Mouse (Mus musculus) C2C12 (cell line): ENCODE results near the gene Gm5868. TPM values are rescaled to one million over a fixed set of nuclear protein-coding genes. Genes with fewer than 3 reads are reported as not detected.
"Not testable (repeated sequence)": the region's sequence is repeated elsewhere in the genome, so short reads cannot be mapped to it uniquely, and the experiment has no call there.

Source experiments
- H3K27me3 ChIP-seq: one replicate; pipeline ENCODE4 v1.6.1; 2011; ENCODE audit not compliant: control insufficient read depth, insufficient read depth, insufficient read length
- H3K36me3 ChIP-seq: one replicate; pipeline ENCODE4 v1.6.1; 2011; ENCODE audit not compliant: control insufficient read depth, insufficient read depth
- H3K4me3 ChIP-seq: one replicate; pipeline ENCODE4 v1.5.1; 2011; ENCODE audit warnings: mild to moderate bottlenecking, control low read depth; ENCODE audit not compliant: poor library complexity, insufficient read depth, severe bottlenecking
- H3K79me2 ChIP-seq: one replicate; pipeline ENCODE4 v1.6.1; 2011; ENCODE audit not compliant: control insufficient read depth, insufficient read depth
- H3K79me3 ChIP-seq: one replicate; pipeline ENCODE4 v1.6.1; 2011; ENCODE audit warnings: low read depth, control low read depth
- H3ac ChIP-seq: one replicate; pipeline ENCODE3; 2011; ENCODE audit warnings: low read depth; ENCODE audit not compliant: control insufficient read depth, insufficient read length
- CEBPB ChIP-seq: IDR thresholded peaks from one replicate; pipeline ENCODE4 v1.6.1; 2011; ENCODE audit warnings: low read depth, mild to moderate bottlenecking, control low read depth, moderate library complexity
- CTCF ChIP-seq: IDR thresholded peaks from one replicate; pipeline ENCODE4 v1.5.1; 2011; ENCODE audit not compliant: control insufficient read depth, insufficient read depth, insufficient read length
- FOSL1 ChIP-seq: IDR thresholded peaks from one replicate; pipeline ENCODE4 v1.8.0; 2011; ENCODE audit warnings: mild to moderate bottlenecking, low read length; ENCODE audit not compliant: poor library complexity, insufficient read depth, severe bottlenecking
- MAX ChIP-seq: IDR thresholded peaks from one replicate; pipeline ENCODE4 v1.6.1; 2011; ENCODE audit warnings: mild to moderate bottlenecking, control low read depth
- MYOD1 ChIP-seq: IDR thresholded peaks from one replicate; pipeline ENCODE4 v1.6.1; 2011; ENCODE audit warnings: low read depth; ENCODE audit not compliant: control insufficient read depth, insufficient read length
- MYOG ChIP-seq: IDR thresholded peaks from one replicate; pipeline ENCODE4 v1.6.1; 2011; ENCODE audit not compliant: control insufficient read depth, insufficient read length; ENCODE audit errors: extremely low read depth
- USF1 ChIP-seq: IDR thresholded peaks from one replicate; pipeline ENCODE4 v1.6.1; 2011; ENCODE audit warnings: low read depth, mild to moderate bottlenecking, control low read depth, moderate library complexity
- polyA plus RNA-seq: library from polyadenylated mRNA; unstranded; fragments of >200 nt; fragmentation: generic; extraction: Trizol; gene quantifications from one replicate; pipeline ENCODE4 v1.2.1, GENCODE M21; 2012; ENCODE audit warnings: missing spikeins

The Gm5868 gene
- polyA plus RNA-seq, 1 experiment: not detected

GRCm38 (mm10) chr5:72617413-72617812 is 30.1 kb upstream of the Gm5868 start:
- no peaks in the 10 kb centered on the region for H3K27me3 ChIP-seq
- TF ChIP-seq USF1 (no peak), FOSL1 (no peak), MYOG (no peak), MYOD1 (no peak), CEBPB (no peak), CTCF (no peak), MAX (no peak)
- no peak overlapping the region for H3K4me3 ChIP-seq
- no peaks in the 10 kb centered on the region for H3K79me3 ChIP-seq
- H3ac ChIP-seq: no peak overlapping the region
- no peaks in the 10 kb centered on the region for H3K36me3 ChIP-seq
- no peaks in the 10 kb centered on the region for H3K79me2 ChIP-seq

GRCm38 (mm10) chr5:72603138-72603537 is 15.8 kb upstream of the Gm5868 start:
- Histone ChIP-seq H3K36me3 (no peaks in the 10 kb centered on the region), H3K27me3 (peaks cover 11% of the 10 kb centered on the region), H3K79me3 (no peaks in the 10 kb centered on the region), H3K79me2 (no peaks in the 10 kb centered on the region), H3K4me3 (no peak overlapping the region), H3ac (no peak overlapping the region)
- TF ChIP-seq MYOD1: no peak
- TF ChIP-seq MAX: no peak
- TF ChIP-seq FOSL1: no peak

GRCm38 (mm10) chr5:72601006-72601405 is 13.7 kb upstream of the Gm5868 start:
- H3K4me3 ChIP-seq: no peak overlapping the region
- H3K79me3 ChIP-seq: no peaks in the 10 kb centered on the region
- no peak for TF ChIP-seq CEBPB
- TF ChIP-seq USF1: no peak
- no peak for TF ChIP-seq CTCF
- TF ChIP-seq FOSL1: no peak
- TF ChIP-seq MYOD1: no peak
- TF ChIP-seq MYOG: no peak
- no peak for TF ChIP-seq MAX
- no peaks in the 10 kb centered on the region for H3K79me2 ChIP-seq
- peaks cover 11% of the 10 kb centered on the region for H3K27me3 ChIP-seq
- H3ac ChIP-seq: no peak overlapping the region
- no peaks in the 10 kb centered on the region for H3K36me3 ChIP-seq

- H3K36me3 ChIP-seq, H3K79me2 ChIP-seq, H3K27me3 ChIP-seq, H3K79me3 ChIP-seq, H3K4me3 ChIP-seq, H3ac ChIP-seq: not testable (repeated sequence)
Measured at GRCm38 (mm10) chr5:72586667-72587191, 622 bp downstream of the Gm5868 start.

- H3K36me3 ChIP-seq: not testable (repeated sequence)
Measured at GRCm38 (mm10) chr5:72586122-72586521, 1.2 kb downstream of the Gm5868 start.

GRCm38 (mm10) chr5:72580970-72581332 is 6.4 kb downstream of the Gm5868 start, which contains the start of gene Zar1:
Zar1 (minus strand) TSS chr5:72581254.
- not testable (repeated sequence) for H3K36me3 ChIP-seq, H3K4me3 ChIP-seq, H3K27me3 ChIP-seq, H3ac ChIP-seq, H3K79me2 ChIP-seq, H3K79me3 ChIP-seq

More at GRCm38 (mm10) chr5:72586122-72586521, 1.2 kb downstream of the Gm5868 start:
- not testable (repeated sequence) for H3K4me3 ChIP-seq, H3K27me3 ChIP-seq, H3K79me2 ChIP-seq, H3K79me3 ChIP-seq, H3ac ChIP-seq

- not testable (repeated sequence) for H3K4me3 ChIP-seq
Measured at GRCm38 (mm10) chr5:72580088-72580969, 7.0 kb downstream of the Gm5868 start.

GRCm38 (mm10) chr5:72579599-72579998 is 7.8 kb downstream of the Gm5868 start:
- H3K27me3 ChIP-seq, H3K36me3 ChIP-seq, H3ac ChIP-seq, H3K79me2 ChIP-seq, H3K4me3 ChIP-seq, H3K79me3 ChIP-seq: not testable (repeated sequence)

More at GRCm38 (mm10) chr5:72580088-72580969, 7.0 kb downstream of the Gm5868 start:
- not testable (repeated sequence) for H3K79me2 ChIP-seq, H3K27me3 ChIP-seq, H3K79me3 ChIP-seq, H3ac ChIP-seq, H3K36me3 ChIP-seq
